Mouse (Mus musculus) neural tube, embryonic 15.5 days (tissue): Measurements from ENCODE around the gene Fhit. TPM values are rescaled to one million over a fixed set of nuclear protein-coding genes. Genes with fewer than 3 reads are reported as not detected.
A peak's percentile ranks its signal among the peaks of the same experiment; 100 is the strongest.

Source experiments
- ATAC-seq: fragments of 200-750 bp; cut with Nextera tagmentation; 2 replicates; pipeline ENCODE4 v1.8.0; 2017; ENCODE audit warnings: mild to moderate bottlenecking, moderate TSS enrichment, moderate library complexity; ENCODE audit not compliant: low FRiP score
- H3K27ac ChIP-seq: fragments of 300-500 bp; sonication (generic); replicated peaks from 2 replicates; pipeline ENCODE4 v1.5.1; 2015; ENCODE audit warnings: mild to moderate bottlenecking, inconsistent platforms
- H3K27me3 ChIP-seq: fragments of 300-500 bp; sonication (generic); replicated peaks from 2 replicates; pipeline ENCODE4 v1.6.1; 2015; ENCODE audit warnings: inconsistent platforms
- H3K36me3 ChIP-seq: fragments of 300-500 bp; sonication (generic); 2 replicates; pipeline ENCODE4 v1.6.1; 2015; ENCODE audit warnings: inconsistent platforms
- H3K4me1 ChIP-seq: fragments of 300-500 bp; sonication (generic); 2 replicates; pipeline ENCODE4 v1.6.1; 2015; ENCODE audit warnings: inconsistent platforms
- H3K4me2 ChIP-seq: fragments of 300-500 bp; sonication (generic); 2 replicates; pipeline ENCODE4 v1.6.1; 2015; ENCODE audit warnings: inconsistent platforms, mild to moderate bottlenecking, moderate library complexity
- H3K4me3 ChIP-seq: fragments of 300-500 bp; sonication (generic); replicated peaks from 2 replicates; pipeline ENCODE4 v1.5.1; 2015; ENCODE audit warnings: mild to moderate bottlenecking, inconsistent platforms
- H3K9ac ChIP-seq: fragments of 300-500 bp; sonication (generic); replicated peaks from 2 replicates; pipeline ENCODE4 v1.6.1; 2015; ENCODE audit warnings: mild to moderate bottlenecking, inconsistent platforms
- H3K9me3 ChIP-seq: fragments of 300-500 bp; sonication (generic); replicated peaks from 2 replicates; pipeline ENCODE4 v1.6.1; 2016; ENCODE audit warnings: inconsistent platforms
- WGBS: fragments of 180-500 bp; shearing (Covaris S2); methylation state at CpG from one replicate; pipeline ENCODE4 v1.1.7; 2015; ENCODE audit warnings: mixed read lengths; 5-methylcytosine and 5-hydroxymethylcytosine counted together
- polyA plus RNA-seq: library from polyadenylated mRNA; unstranded; fragments of >200 nt; fragmentation: Nextera tagmentation; extraction: Ambion mirVana; gene quantifications from 2 replicates; pipeline ENCODE4 v1.2.1, GENCODE M21; 2015

Gene Fhit
- polyA plus RNA-seq, 1 experiment from 2014 or later = 7.5 TPM

GRCm38 (mm10) chr14:9811847-9812321, 1350.0 kb downstream of the Fhit start:
- no peaks in the 10 kb centered on the region for H3K36me3 ChIP-seq
- peak overlapping the region; percentile 52; the same call in 1 of the 2 replicates for H3K27ac ChIP-seq
- no peak overlapping the region for H3K4me3 ChIP-seq
- peak overlapping the region; percentile 39 for H3K4me2 ChIP-seq
- H3K9ac ChIP-seq = no peak overlapping the region
- H3K9me3 ChIP-seq = no peaks in the 10 kb centered on the region
- ATAC-seq = peak; percentile 72
- no peaks in the 10 kb centered on the region for H3K27me3 ChIP-seq
- 21% methylated on average over 9 of the region's 9 CpGs for WGBS
- H3K4me1 ChIP-seq = peaks cover 17% of the 10 kb centered on the region

- peak overlapping the region; percentile 52; the same call in 1 of the 2 replicates for H3K27ac ChIP-seq
- no peak overlapping the region for H3K9ac ChIP-seq
- peak; percentile 86 for ATAC-seq
Measured at GRCm38 (mm10) chr14:9811177-9811846, 1350.5 kb downstream of the Fhit start.

GRCm38 (mm10) chr14:9793403-9793802, 1368.4 kb downstream of the Fhit start:
- no peak overlapping the region for H3K4me2 ChIP-seq
- no peaks in the 10 kb centered on the region for H3K27me3 ChIP-seq
- no peak overlapping the region for H3K27ac ChIP-seq
- no peaks in the 10 kb centered on the region for H3K9me3 ChIP-seq
- no peaks in the 10 kb centered on the region for H3K4me1 ChIP-seq
- no peak for ATAC-seq
- no peak overlapping the region for H3K4me3 ChIP-seq
- H3K36me3 ChIP-seq = no peaks in the 10 kb centered on the region
- no peak overlapping the region for H3K9ac ChIP-seq

More at GRCm38 (mm10) chr14:9811177-9811846, 1350.5 kb downstream of the Fhit start:
- H3K9me3 ChIP-seq = no peaks in the 10 kb centered on the region
- H3K4me1 ChIP-seq = peaks cover 17% of the 10 kb centered on the region
- H3K36me3 ChIP-seq = no peaks in the 10 kb centered on the region
- no peak overlapping the region for H3K4me3 ChIP-seq
- peak overlapping the region; percentile 39 for H3K4me2 ChIP-seq
- H3K27me3 ChIP-seq = no peaks in the 10 kb centered on the region
- 19% methylated on average over 7 of the region's 7 CpGs for whole genome bisulfite sequencing

- no peak for ATAC-seq
Measured at GRCm38 (mm10) chr14:9788402-9788950, 1373.4 kb downstream of the Fhit start.

GRCm38 (mm10) chr14:9787389-9787788, 1374.4 kb downstream of the Fhit start:
- no peak for ATAC-seq

More at GRCm38 (mm10) chr14:9788402-9788950, 1373.4 kb downstream of the Fhit start:
- no peak overlapping the region for H3K9ac ChIP-seq
- no peak overlapping the region for H3K4me2 ChIP-seq
- H3K4me1 ChIP-seq = no peaks in the 10 kb centered on the region
- no peak overlapping the region for H3K27ac ChIP-seq
- WGBS = 30% methylated on average over 3 of the region's 3 CpGs
- no peaks in the 10 kb centered on the region for H3K27me3 ChIP-seq
- H3K4me3 ChIP-seq = no peak overlapping the region
- no peaks in the 10 kb centered on the region for H3K9me3 ChIP-seq
- no peaks in the 10 kb centered on the region for H3K36me3 ChIP-seq

GRCm38 (mm10) chr14:9785861-9786260, 1376.0 kb downstream of the Fhit start:
- H3K4me3 ChIP-seq = no peak overlapping the region
- no peaks in the 10 kb centered on the region for H3K36me3 ChIP-seq
- H3K4me1 ChIP-seq = no peaks in the 10 kb centered on the region
- no peaks in the 10 kb centered on the region for H3K27me3 ChIP-seq
- WGBS = 56% methylated on average over 1 of the region's 1 CpGs
- H3K27ac ChIP-seq = no peak overlapping the region
- no peak for ATAC-seq
- H3K9ac ChIP-seq = no peak overlapping the region
- H3K4me2 ChIP-seq = no peak overlapping the region
- H3K9me3 ChIP-seq = no peaks in the 10 kb centered on the region

More at GRCm38 (mm10) chr14:9787389-9787788, 1374.4 kb downstream of the Fhit start:
- H3K4me1 ChIP-seq = no peaks in the 10 kb centered on the region
- no peak overlapping the region for H3K9ac ChIP-seq
- no peaks in the 10 kb centered on the region for H3K9me3 ChIP-seq
- no peaks in the 10 kb centered on the region for H3K27me3 ChIP-seq
- H3K4me3 ChIP-seq = no peak overlapping the region
- no peaks in the 10 kb centered on the region for H3K36me3 ChIP-seq
- 50% methylated on average over 1 of the region's 1 CpGs for WGBS
- H3K27ac ChIP-seq = no peak overlapping the region
- H3K4me2 ChIP-seq = no peak overlapping the region

GRCm38 (mm10) chr14:9751341-9751740, 1410.5 kb downstream of the Fhit start:
- WGBS = 86% methylated on average over 4 of the region's 4 CpGs
- no peak for ATAC-seq
- no peak overlapping the region for H3K4me2 ChIP-seq
- no peaks in the 10 kb centered on the region for H3K9me3 ChIP-seq
- no peak overlapping the region for H3K9ac ChIP-seq
- H3K4me1 ChIP-seq = no peaks in the 10 kb centered on the region
- H3K36me3 ChIP-seq = no peaks in the 10 kb centered on the region
- no peak overlapping the region for H3K4me3 ChIP-seq
- H3K27me3 ChIP-seq = no peaks in the 10 kb centered on the region
- H3K27ac ChIP-seq = no peak overlapping the region

GRCm38 (mm10) chr14:9748709-9749108, 1413.1 kb downstream of the Fhit start:
- 95% methylated on average over 1 of the region's 1 CpGs for WGBS
- no peak for ATAC-seq

GRCm38 (mm10) chr14:9721917-9722472, 1439.8 kb downstream of the Fhit start:
- H3K9ac ChIP-seq = no peak overlapping the region
- no peaks in the 10 kb centered on the region for H3K36me3 ChIP-seq
- no peak overlapping the region for H3K4me3 ChIP-seq
- H3K4me1 ChIP-seq = no peaks in the 10 kb centered on the region
- WGBS = 38% methylated on average over 2 of the region's 2 CpGs
- no peaks in the 10 kb centered on the region for H3K27me3 ChIP-seq
- no peaks in the 10 kb centered on the region for H3K9me3 ChIP-seq
- H3K4me2 ChIP-seq = no peak overlapping the region
- no peak overlapping the region for H3K27ac ChIP-seq
- ATAC-seq = no peak; the same call in 1 of the 2 replicates

More at GRCm38 (mm10) chr14:9748709-9749108, 1413.1 kb downstream of the Fhit start:
- H3K27me3 ChIP-seq = no peaks in the 10 kb centered on the region
- no peak overlapping the region for H3K4me3 ChIP-seq
- H3K4me2 ChIP-seq = no peak overlapping the region
- no peak overlapping the region for H3K27ac ChIP-seq
- no peaks in the 10 kb centered on the region for H3K9me3 ChIP-seq
- no peaks in the 10 kb centered on the region for H3K4me1 ChIP-seq
- no peaks in the 10 kb centered on the region for H3K36me3 ChIP-seq
- no peak overlapping the region for H3K9ac ChIP-seq

- WGBS = 87% methylated on average over 1 of the region's 1 CpGs
- Histone ChIP-seq H3K4me3 (no peak overlapping the region), H3K9ac (no peak overlapping the region)
Measured at GRCm38 (mm10) chr14:9698621-9699020, 1463.2 kb downstream of the Fhit start.

GRCm38 (mm10) chr14:9697101-9697500, 1464.7 kb downstream of the Fhit start:
- H3K27me3 ChIP-seq = no peaks in the 10 kb centered on the region
- H3K27ac ChIP-seq = no peak overlapping the region
- no peak overlapping the region for H3K4me3 ChIP-seq
- H3K9ac ChIP-seq = no peak overlapping the region
- no peak for ATAC-seq
- no peaks in the 10 kb centered on the region for H3K4me1 ChIP-seq
- WGBS = 88% methylated on average over 3 of the region's 3 CpGs
- H3K36me3 ChIP-seq = no peaks in the 10 kb centered on the region
- H3K9me3 ChIP-seq = no peaks in the 10 kb centered on the region
- H3K4me2 ChIP-seq = no peak overlapping the region

More at GRCm38 (mm10) chr14:9698621-9699020, 1463.2 kb downstream of the Fhit start:
- H3K36me3 ChIP-seq = no peaks in the 10 kb centered on the region
- no peak overlapping the region for H3K27ac ChIP-seq
- no peak for ATAC-seq
- H3K4me2 ChIP-seq = no peak overlapping the region
- no peaks in the 10 kb centered on the region for H3K9me3 ChIP-seq
- no peaks in the 10 kb centered on the region for H3K27me3 ChIP-seq
- H3K4me1 ChIP-seq = no peaks in the 10 kb centered on the region

- WGBS = 31% methylated on average over 4 of the region's 4 CpGs
- no peaks in the 10 kb centered on the region for H3K27me3 ChIP-seq
- H3K4me3 ChIP-seq = no peak overlapping the region
- no peak for ATAC-seq
- no peaks in the 10 kb centered on the region for H3K9me3 ChIP-seq
- no peak overlapping the region for H3K27ac ChIP-seq
- H3K4me2 ChIP-seq = no peak overlapping the region
- H3K9ac ChIP-seq = no peak overlapping the region
- H3K4me1 ChIP-seq = no peaks in the 10 kb centered on the region
- no peaks in the 10 kb centered on the region for H3K36me3 ChIP-seq
Measured at GRCm38 (mm10) chr14:9696004-9696403, 1465.8 kb downstream of the Fhit start.
